Mouse (Mus musculus): Measurements from ENCODE around the gene Gm45015.
"Not testable (repeated sequence)": the region's sequence is repeated elsewhere in the genome, so short reads cannot be mapped to it uniquely, and the experiment has no call there.

Gene Gm45015

GRCm38 (mm10) chrX:73336740-73337139 is at the start of gene Gm45015:
Gene Gm45015, minus strand, starts transcription at chrX:73336840.
- no peak for DNase-seq

DNA sequence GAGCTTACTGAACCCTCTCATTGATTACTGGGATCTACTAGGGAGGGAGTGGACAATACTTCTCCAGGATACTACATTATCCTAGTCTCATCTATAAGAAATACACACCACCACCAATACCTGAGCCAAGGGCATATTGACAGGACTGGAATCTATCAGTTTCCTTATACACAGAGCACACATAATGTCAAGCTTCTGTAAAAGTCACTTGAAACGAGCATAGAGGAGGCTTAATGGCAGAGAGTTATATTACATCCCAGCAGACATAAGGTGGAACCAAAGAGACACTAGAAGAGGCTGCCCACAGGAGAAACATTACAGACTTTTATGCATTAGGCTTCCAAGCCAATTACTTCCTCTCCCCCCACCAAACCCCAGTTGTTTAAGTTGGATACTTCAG is 48.3 kb upstream of the Gm45015 start:
- DNase-seq, result no peak

DNA sequence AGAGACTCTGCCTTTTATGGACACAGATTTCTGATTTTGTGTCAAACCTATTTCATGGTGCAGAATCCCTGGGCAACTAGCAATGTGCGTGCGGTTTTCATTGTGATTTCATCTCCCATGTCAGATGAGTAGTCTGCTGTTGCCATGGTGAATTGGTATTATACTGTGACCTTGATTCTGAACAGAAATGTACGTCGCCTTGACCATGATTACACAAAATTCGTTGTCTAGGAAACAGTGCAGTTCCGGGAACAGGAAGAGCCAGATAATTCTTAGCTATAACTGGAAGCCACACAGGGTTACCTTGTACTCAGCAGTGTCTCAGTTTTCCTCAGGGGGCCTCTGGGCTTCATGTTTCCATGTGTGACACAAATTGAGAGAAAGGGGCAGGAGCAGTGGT is 47.8 kb upstream of the Gm45015 start:
- DNase-seq, result no peak

DNA sequence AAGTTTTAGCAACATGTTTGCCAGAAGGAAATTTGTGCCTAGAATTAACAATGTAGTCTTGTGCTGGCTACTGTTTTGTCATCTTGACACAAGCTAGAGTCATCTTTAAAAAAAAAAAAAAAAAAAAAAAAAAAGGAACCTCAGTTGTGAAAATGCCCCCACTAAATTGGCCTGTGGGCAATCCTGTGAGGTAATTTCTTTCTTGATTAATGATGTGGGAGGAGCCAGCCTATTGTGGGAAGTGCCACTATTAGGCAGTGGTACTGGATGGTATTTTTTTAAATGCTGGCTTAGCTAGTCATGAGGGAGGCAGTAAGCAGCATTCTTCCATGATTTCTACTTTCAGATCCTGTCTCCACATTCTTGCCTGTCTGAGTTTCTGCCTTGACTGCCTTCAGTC is 26.7 kb upstream of the Gm45015 start:
- DNase-seq, result no peak

GRCm38 (mm10) chrX:73356719-73357118 is 20.1 kb upstream of the Gm45015 start:
- DNase-seq, result no peak

DNA sequence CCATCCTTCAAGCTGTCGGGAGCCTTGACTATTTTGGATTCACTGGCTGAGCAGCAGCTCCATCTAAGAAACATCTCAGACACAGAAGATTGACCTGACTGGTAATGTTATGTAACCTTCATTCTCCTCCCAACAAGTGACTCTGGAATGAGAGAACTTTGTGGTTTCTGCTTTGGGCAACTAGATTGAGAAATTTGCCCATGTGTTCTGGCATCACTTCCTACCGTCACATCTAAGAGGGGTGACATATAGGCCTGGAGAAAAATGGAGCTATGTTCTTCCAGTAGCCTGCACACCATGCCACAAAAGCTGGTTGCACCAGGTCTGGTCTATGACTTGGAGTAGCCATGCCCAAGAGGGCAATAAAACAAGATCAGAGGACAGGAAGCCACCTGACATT is 19.5 kb upstream of the Gm45015 start:
- no peak for DNase-seq

- DNase-seq, result no peak
Observed at GRCm38 (mm10) chrX:73344346-73344745, 7.7 kb upstream of the Gm45015 start.

- DNase-seq, result no peak
Observed at GRCm38 (mm10) chrX:73343802-73344201, 7.2 kb upstream of the Gm45015 start.

- DNase-seq, result peak in 1 of 2 experiments; percentile 2
Observed at GRCm38 (mm10) chrX:73342941-73343735, 6.5 kb upstream of the Gm45015 start.

DNA sequence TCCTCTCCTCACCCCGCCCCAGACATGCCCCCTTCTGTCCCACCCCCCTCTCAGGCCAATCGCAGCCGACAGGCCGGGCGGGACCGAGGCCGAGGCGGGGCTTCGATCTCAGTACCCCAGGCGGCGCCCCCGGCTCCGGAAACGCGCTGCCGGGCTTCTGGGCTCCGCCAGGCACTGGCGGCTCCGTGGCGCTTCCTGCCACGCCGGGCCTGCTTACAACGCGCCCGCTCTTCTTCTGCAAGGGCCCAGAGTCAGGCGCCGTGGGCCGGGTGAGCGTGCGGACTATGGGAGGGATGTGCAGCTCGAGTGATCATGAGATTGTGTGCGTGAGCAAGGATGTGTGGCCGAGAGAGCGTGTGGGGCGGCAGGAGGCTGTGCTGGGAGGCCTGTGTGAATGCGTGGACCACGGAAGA is 5.8 kb upstream of the Gm45015 start, which contains the start of gene Zfp275:
Gene Zfp275 (plus strand): TSS at position 139 of the 413 bp plus-strand sequence.
- peak; percentile 80 to 84 for DNase-seq

GRCm38 (mm10) chrX:73342068-73342467 is 5.4 kb upstream of the Gm45015 start:
- DNase-seq, result no peak

- DNase-seq, result no peak
Observed at GRCm38 (mm10) chrX:73341473-73341872, 4.8 kb upstream of the Gm45015 start.

GRCm38 (mm10) chrX:73333548-73333947 is 3.1 kb downstream of the Gm45015 start:
- DNase-seq, result no peak

- no peak for DNase-seq
Observed at GRCm38 (mm10) chrX:73327215-73327614, 9.4 kb downstream of the Gm45015 start.

DNA sequence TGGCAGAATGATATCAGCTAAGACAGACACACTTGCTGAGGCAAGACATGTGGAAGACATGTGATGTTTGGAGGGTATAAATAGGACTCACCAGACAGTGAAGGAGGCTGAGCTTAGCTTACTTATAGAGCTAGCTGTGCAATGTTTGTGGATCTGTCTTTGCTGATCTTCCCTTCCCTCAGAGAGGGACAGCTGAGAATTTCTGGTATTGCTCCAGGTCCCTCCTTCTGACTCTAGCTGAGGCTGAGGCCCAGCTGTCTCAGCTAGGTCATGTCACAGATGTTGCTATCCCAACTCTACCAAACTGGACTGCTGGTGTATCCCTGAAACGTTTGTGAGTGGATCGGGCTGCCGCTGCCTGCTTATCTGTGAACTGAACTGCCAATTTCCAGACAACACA is 15.6 kb downstream of the Gm45015 start:
- DNase-seq, result no peak

GRCm38 (mm10) chrX:73312522-73312921 is 24.1 kb downstream of the Gm45015 start:
- DNase-seq, result peak in 1 of 2 experiments; percentile 21

GRCm38 (mm10) chrX:73295745-73296144 is 40.9 kb downstream of the Gm45015 start:
- not testable (repeated sequence) for DNase-seq

GRCm38 (mm10) chrX:73292876-73293275 is 43.8 kb downstream of the Gm45015 start, which contains the start of the genes Xlr5a and Xlr5c:
Gene Xlr5a, minus strand, starts transcription at chrX:73292976.
Gene Xlr5c, minus strand, starts transcription at chrX:73292976.
- not testable (repeated sequence) for DNase-seq
